Mouse (Mus musculus): ENCODE results near the gene Myh3.

The Myh3 gene

DNA sequence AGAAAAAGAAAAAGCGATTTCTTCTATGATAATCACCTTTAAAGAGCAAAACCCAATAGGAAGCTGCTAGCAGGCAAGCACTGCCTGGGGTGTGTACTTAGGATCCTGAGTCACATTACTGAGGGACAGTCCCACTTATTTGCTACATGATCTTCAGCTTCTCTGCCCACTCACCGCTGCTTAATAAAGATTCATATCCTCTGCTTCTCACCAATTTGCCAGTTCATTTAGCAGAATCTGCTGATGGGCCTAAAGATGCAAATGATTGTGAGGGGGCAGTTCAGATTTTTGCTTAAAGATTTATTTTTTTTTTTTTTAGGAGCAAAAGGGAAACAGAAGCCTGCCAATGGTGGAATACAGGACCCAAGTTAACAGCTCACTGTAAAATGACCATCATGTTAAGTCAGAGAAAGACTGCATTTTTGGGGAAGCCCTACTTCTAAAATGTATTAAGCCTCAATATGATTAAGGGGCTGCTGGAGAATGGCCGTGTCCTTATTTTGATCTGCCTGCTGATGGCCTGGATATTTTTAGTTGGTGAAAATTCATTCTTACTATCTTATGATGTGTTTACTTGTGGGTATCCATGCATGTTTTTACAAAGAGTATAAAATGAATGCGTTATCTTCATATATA is 65.9 kb downstream of the Myh3 start:
- DNase-seq (ENCODE audit: low spot score in 2 of 2), result no peak

DNA sequence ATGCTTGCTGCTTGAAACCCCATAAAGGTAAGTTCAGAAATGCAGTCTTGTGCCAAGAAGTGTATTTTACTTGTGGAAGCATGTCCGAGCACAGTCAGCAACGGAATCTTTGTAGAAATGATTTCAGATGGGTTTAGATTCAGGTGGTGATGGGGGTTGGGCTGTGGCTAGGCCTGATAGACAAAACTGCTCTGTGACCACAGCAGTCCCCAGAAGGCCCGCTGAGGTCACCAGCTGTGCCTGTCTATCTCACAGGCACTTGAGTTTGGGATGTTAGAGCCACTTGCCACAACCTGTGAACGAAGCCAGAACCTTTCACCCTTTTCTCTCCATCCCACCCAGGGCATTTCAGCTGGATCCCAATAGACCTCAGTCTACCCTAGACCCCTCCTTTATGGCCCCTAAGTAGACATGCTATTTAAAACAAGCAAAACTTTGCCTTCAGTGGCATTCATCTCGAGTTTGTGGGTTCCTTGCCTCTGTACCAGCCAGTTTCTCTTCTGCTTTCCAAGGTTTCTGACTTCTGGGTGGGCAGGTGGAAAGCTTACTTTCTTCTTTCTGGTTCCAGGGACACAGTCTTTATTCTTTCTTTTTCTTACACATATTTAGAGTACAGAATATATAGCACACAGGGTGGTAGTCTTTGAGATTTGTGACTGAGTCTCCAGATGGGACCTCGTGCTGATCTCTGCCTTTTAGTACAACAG is 66.6 kb downstream of the Myh3 start:
- no peak for DNase-seq (ENCODE audit: low spot score in 2 of 2)

DNA sequence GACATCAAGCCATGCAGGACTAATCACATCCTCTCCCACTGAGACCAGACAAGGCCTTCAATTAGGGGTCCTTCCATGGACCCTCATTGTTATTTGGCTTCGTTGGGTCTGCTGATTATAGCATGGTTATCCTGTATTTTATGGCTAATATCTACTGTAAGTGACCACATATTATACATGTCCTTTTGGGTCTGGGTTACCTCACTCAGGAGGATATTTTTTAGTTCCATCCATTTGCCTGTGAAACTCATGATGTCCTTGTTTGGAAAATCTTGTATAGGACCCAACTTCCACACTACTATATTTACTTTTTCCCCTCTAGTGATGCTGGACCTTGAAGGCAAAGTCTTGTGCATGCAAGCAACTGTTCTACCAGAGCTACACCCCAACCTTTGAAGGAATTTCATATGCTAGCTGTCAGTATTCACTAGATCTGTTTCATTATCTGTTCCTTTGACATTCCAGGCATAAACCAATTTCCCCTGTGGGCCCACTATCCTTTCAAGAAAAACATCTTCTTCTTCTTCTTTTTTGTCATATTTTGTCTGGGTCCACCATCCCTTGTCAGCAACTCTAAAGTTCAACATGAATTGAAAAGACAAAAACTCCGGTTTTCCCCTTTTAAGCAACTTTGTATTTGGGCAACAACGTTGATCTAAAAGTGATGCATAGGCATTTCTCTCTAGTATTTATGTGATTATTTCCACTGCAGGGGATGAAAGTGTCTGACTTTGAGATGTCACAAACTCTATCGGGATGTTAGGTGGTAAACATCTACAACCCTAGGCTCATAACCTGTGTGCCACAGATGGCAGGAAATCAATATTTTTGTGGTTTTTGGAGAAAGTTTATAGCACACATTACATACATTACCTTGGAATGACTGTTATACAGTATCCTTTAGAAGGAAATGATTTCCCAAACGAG is 67.6 kb downstream of the Myh3 start:
- DNase-seq (ENCODE audit: low spot score in 2 of 2), result no peak

DNA sequence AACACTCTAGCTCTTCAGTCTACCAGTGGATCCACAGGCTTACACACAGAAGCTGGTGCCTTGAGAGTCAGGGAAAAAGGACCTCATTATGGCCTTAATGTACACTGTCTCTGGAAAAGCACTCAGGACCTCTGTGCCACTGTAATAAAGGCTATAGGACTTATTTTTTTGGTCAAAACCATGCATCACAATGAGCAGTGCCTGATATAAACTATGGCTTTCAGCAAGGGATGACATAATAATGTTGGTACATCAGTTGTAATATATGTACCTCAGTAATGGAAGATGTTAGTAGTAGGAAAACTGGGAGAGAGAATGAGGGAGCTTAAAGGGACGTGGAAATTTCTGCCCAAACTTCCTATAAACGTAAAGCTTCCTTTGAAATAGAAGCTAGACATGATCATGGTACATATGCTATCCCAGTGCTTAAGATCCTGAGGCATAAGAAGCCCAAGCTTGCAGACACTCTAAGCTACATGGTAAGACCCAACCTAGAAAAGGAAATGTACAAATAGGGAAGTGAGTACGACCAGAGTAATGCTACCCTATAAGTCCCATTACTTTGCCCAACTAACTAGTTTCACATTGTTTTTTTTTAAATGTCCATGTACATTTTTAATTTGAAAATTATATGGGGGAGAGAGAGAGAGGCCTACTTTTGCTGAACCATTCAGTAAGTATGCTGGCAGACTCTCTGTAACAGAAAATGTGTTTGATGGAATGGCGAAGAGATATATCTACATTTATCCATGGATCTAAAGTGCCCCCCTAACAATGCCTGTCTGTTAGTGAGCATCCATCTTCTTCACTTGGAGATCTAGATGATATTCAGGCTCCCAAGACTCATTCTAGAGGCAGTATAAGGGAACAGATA is 68.5 kb downstream of the Myh3 start:
- DNase-seq (ENCODE audit: low spot score in 2 of 2), result no peak

DNA sequence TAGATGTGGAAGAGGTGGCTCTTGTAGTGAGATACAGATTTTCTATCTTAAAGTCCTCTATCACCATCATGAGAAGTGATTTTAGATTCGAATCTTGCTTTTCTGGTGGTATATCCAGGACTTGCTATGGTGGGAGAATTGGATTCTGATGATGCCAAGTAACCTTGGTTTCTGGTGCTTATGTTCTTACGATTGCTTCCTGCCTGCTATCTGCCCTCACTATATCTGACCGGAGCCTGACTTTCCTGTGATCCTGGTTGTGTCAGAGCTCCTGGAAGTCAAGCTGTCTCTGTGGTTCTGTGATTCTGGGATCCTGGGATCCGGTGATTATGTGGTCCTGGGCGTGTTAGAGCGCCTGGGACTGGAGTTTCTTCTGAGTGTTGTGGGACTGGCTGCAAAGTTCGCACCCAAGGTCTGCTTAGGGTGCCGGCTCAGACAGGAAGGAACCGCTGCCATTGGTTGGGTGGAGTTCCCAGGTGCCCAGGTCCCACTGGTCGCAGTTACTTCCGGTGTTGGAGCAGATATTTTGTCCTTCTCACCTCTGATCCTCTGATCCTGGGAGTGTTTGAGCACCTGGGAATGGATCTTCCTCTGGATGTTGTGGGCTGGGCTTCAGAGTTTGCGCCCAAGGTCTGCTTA is 69.3 kb downstream of the Myh3 start:
- no peak for DNase-seq (ENCODE audit: low spot score in 2 of 2)

DNA sequence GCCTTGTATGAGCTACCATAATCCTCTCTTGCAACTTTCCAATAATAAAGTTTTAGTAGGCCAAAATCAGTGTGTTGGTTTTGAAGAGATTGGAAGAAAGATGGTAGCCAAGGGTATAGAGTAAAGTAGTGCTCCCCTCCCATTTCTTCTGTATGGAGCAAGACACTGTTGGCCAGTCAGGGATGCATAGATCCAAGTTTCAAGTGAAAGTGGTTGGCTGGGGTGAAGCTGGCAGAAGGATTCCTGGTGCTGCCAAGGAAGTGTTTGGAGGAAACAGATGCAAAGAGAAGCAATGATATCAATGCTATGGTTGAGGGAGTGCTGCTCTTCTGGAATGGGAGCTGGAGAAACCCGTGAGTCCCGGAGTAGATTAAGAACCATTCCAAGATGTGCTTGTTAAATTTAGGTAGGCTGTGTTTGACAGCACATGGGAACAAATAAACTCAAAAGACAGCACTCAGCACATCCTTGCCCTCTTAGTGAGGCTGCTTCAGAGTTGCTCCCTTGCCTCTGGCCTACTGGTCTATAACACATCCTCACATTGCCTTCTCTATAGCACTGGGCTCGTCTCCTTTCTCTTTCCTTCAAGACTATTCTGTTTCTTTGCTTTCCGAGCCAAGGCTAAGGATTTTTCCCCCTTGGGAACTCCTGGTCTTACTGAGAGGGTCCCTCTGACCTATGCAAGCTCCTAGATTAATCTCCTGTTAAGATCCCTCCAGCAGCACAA is 70.3 kb downstream of the Myh3 start:
- no peak for DNase-seq (ENCODE audit: low spot score in 2 of 2)

DNA sequence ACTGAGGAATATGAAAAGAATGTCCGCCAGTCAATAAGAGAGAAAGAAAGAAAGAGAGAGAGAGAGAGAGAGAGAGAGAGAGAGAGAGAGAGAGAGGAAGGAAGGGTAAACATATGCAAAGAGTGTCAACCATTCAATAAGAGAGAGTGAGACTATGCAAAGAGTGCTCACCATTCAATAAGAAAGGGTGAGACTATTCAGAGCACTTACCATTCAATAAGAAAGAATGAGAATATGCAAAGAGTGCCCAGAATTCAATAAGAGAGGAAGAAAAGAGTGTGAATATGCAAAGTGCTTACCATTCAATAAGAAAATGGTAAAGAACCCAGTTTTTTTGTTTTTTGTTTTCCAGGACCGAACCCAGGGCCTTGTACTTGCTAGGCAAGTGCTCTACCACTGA is 72.1 kb downstream of the Myh3 start:
- DNase-seq (ENCODE audit: low spot score in 2 of 2), result no peak

DNA sequence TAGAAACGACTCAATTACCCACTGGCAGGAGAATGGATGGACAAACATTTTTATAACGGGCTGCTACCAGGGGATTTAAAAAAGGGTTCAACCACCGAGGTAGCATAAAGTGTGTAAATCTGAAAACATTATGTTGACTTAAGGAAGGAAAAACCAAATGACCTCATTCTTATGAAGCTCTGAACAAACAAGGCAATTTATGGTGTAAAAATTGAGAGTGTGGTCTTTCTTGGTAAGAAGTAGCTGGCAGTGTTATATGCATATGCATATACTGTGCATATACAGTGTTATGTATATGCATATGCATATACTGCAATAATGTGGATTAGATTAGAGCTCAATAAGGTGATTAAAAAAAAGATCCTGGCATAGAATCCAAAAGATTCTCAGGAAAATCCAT is 73.1 kb downstream of the Myh3 start:
- no peak for DNase-seq (ENCODE audit: low spot score in 2 of 2)

Data from thymus, postnatal 10 days (tissue).